Mouse (Mus musculus): Measurements from ENCODE around the gene Ncam2.
"Not testable (repeated sequence)": the region's sequence is repeated elsewhere in the genome, so short reads cannot be mapped to it uniquely, and the experiment has no call there.

The Ncam2 gene

GRCm38 (mm10) chr16:81284859-81285837 is 84.7 kb downstream of the Ncam2 start:
- no peak for DNase-seq (ENCODE audit: extremely low read depth, insufficient read length, low spot score)

- no peak for DNase-seq (ENCODE audit: extremely low read depth, insufficient read length, low spot score)
These were observed 85.4 kb downstream of the Ncam2 start for GRCm38 (mm10) chr16:81285882-81286281.

GRCm38 (mm10) chr16:81303806-81304205 is 103.3 kb downstream of the Ncam2 start:
- no peak for DNase-seq (ENCODE audit: extremely low read depth, insufficient read length, low spot score)

GRCm38 (mm10) chr16:81309215-81309614 is 108.7 kb downstream of the Ncam2 start:
- DNase-seq (ENCODE audit: extremely low read depth, insufficient read length, low spot score) = no peak

- no peak for DNase-seq (ENCODE audit: extremely low read depth, insufficient read length, low spot score)
These were observed 118.5 kb downstream of the Ncam2 start for GRCm38 (mm10) chr16:81319037-81319436.

GRCm38 (mm10) chr16:81330539-81330938 is 130.0 kb downstream of the Ncam2 start:
- DNase-seq (ENCODE audit: extremely low read depth, insufficient read length, low spot score) = no peak

GRCm38 (mm10) chr16:81365901-81366300 is 165.4 kb downstream of the Ncam2 start:
- no peak for DNase-seq (ENCODE audit: extremely low read depth, insufficient read length, low spot score)

GRCm38 (mm10) chr16:81374234-81374633 is 173.7 kb downstream of the Ncam2 start:
- DNase-seq (ENCODE audit: extremely low read depth, insufficient read length, low spot score) = no peak

GRCm38 (mm10) chr16:81380434-81380833 is 179.9 kb downstream of the Ncam2 start:
- DNase-seq (ENCODE audit: extremely low read depth, insufficient read length, low spot score) = no peak

- no peak for DNase-seq (ENCODE audit: extremely low read depth, insufficient read length, low spot score)
These were observed 188.1 kb downstream of the Ncam2 start for GRCm38 (mm10) chr16:81388646-81389045.

- no peak for DNase-seq (ENCODE audit: extremely low read depth, insufficient read length, low spot score)
These were observed 234.1 kb downstream of the Ncam2 start for GRCm38 (mm10) chr16:81434559-81434958.

GRCm38 (mm10) chr16:81437091-81437867 is 236.8 kb downstream of the Ncam2 start:
- no peak for DNase-seq (ENCODE audit: extremely low read depth, insufficient read length, low spot score)

- no peak for DNase-seq (ENCODE audit: extremely low read depth, insufficient read length, low spot score)
These were observed 237.4 kb downstream of the Ncam2 start for GRCm38 (mm10) chr16:81437868-81438249.

GRCm38 (mm10) chr16:81450851-81451250 is 250.4 kb downstream of the Ncam2 start:
- DNase-seq (ENCODE audit: extremely low read depth, insufficient read length, low spot score) = no peak

- DNase-seq (ENCODE audit: extremely low read depth, insufficient read length, low spot score) = no peak
These were observed 252.5 kb downstream of the Ncam2 start for GRCm38 (mm10) chr16:81452988-81453387.

- DNase-seq (ENCODE audit: extremely low read depth, insufficient read length, low spot score) = no peak
These were observed 254.0 kb downstream of the Ncam2 start for GRCm38 (mm10) chr16:81454472-81454871.

GRCm38 (mm10) chr16:81462731-81463130 is 262.2 kb downstream of the Ncam2 start:
- not testable (repeated sequence) for DNase-seq (ENCODE audit: extremely low read depth, insufficient read length, low spot score)

GRCm38 (mm10) chr16:81472925-81473324 is 272.4 kb downstream of the Ncam2 start:
- no peak for DNase-seq (ENCODE audit: extremely low read depth, insufficient read length, low spot score)

- DNase-seq (ENCODE audit: extremely low read depth, insufficient read length, low spot score) = no peak
These were observed 280.6 kb downstream of the Ncam2 start for GRCm38 (mm10) chr16:81481058-81481457.

- DNase-seq (ENCODE audit: extremely low read depth, insufficient read length, low spot score) = no peak
These were observed 295.6 kb downstream of the Ncam2 start for GRCm38 (mm10) chr16:81496111-81496510.

- no peak for DNase-seq (ENCODE audit: extremely low read depth, insufficient read length, low spot score)
These were observed 302.1 kb downstream of the Ncam2 start for GRCm38 (mm10) chr16:81502578-81502977.
